17 mouse cellular contexts compared by ENCODE assay signal in the genomic region with DNA sequence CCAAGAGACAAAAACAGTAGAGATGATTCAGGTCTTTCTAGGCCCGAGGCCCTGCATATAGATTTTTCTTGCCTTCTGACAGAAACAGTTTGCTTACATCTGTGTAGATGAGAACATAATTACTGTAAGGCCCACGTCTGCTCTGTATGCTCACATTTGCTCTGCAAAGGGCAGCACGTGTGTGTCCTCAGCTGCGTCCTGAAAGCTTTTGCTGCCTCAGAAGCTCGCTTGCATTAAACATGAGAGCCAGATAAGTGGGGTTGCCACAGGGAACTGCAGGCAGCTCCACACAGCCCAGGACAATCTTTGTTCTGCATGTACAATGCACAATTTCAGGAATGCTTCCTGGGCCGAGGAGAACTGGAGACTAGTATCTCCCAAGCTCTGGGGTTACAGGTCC. TPM values are rescaled to one million over a fixed set of nuclear protein-coding genes. Genes with fewer than 3 reads are reported as not detected.
DNase-seq lines count a peak whose midpoint lies in the region; ATAC-seq and TF ChIP-seq lines count a peak whose summit lies in the region.
"Had no signal": no experiment of that assay in that cellular context is flagged by ENCODE, and none has a peak within 500 bp of the region (broad histone marks: within the 10 kb centered on the region; RNA-seq: fewer than 3 reads in every experiment).

No protein-coding gene starts in this region.

- TF ChIP-seq CTCF in forebrain, postnatal 0 days (IDR thresholded peaks at IDR 0.05; ENCODE audit: low read depth), result no peak

- H3K27ac ChIP-seq in forebrain, postnatal 0 days (ENCODE audit: low read depth, low read length), result no peak overlapping the region
- no peak overlapping the region for H3K27ac ChIP-seq in forebrain, embryonic 16.5 days (ENCODE audit: low read length)
- 0 out of 2 replicates have a peak overlapping the region, but pooled peaks have one; percentile 64 for H3K27ac ChIP-seq in kidney, embryonic 15.5 days
- 0 out of 2 replicates have a peak overlapping the region, but pooled peaks have one; percentile 46 for H3K27ac ChIP-seq in limb, embryonic 10.5 days
- no peak overlapping the region for H3K27ac ChIP-seq in liver, embryonic 11.5 days (ENCODE audit: low read depth, low read length)
- H3K27ac ChIP-seq: heart, embryonic 15.5 days; limb, embryonic 12.5 days; liver, embryonic 12.5 days had no signal

- peak; percentile 29; the same call in 1 of the 2 replicates for ATAC-seq in forebrain, postnatal 0 days
- no peak for ATAC-seq in forebrain, embryonic 16.5 days
- no peak for ATAC-seq in kidney, embryonic 15.5 days (replicated peaks; ENCODE audit: low FRiP score)
- no peak for ATAC-seq in liver, embryonic 11.5 days (replicated peaks; ENCODE audit: low FRiP score)
- ATAC-seq: liver, embryonic 12.5 days had no signal

- DNase-seq in forebrain, postnatal 0 days, result no peak
- no peak for DNase-seq in kidney, adult 11 months
- no peak for DNase-seq in limb, embryonic 10.5 days (ENCODE audit: low spot score)
- DNase-seq in retina, postnatal 1 day, result peak; percentile 44
- no peak for DNase-seq in layer of hippocampus, adult 11-12 months (ENCODE audit: low spot score)
- DNase-seq in liver, embryonic 11.5 days (ENCODE audit: low spot score), result no peak
- DNase-seq: cerebellum, adult 11-12 months; cerebellum, postnatal 14 days; heart, postnatal 4 days; lung, adult 18-20 months; lung, postnatal 10 days; right cerebral cortex, postnatal 25 days had no signal

- H3K36me3 ChIP-seq in forebrain, postnatal 0 days (ENCODE audit: insufficient read depth), result no peaks in the 10 kb centered on the region
- no peaks in the 10 kb centered on the region for H3K36me3 ChIP-seq in forebrain, embryonic 16.5 days (ENCODE audit: control insufficient read depth, insufficient read depth)
- H3K36me3 ChIP-seq in kidney, embryonic 15.5 days, result no peaks in the 10 kb centered on the region
- H3K36me3 ChIP-seq in limb, embryonic 10.5 days, result no peaks in the 10 kb centered on the region
- H3K36me3 ChIP-seq in liver, embryonic 11.5 days (ENCODE audit: control insufficient read depth, insufficient read depth, low read length), result no peaks in the 10 kb centered on the region
- H3K36me3 ChIP-seq: heart, embryonic 15.5 days; limb, embryonic 12.5 days; liver, embryonic 12.5 days had no signal

- H3K27me3 ChIP-seq in forebrain, postnatal 0 days (ENCODE audit: insufficient read depth, low read length), result no peaks in the 10 kb centered on the region
- H3K27me3 ChIP-seq in forebrain, embryonic 16.5 days (replicated peaks; ENCODE audit: control insufficient read depth, insufficient read depth, low read length), result 0 out of 2 replicates have a peak, but pooled peaks cover 2% of the 10 kb centered on the region
- no peaks in the 10 kb centered on the region for H3K27me3 ChIP-seq in kidney, embryonic 15.5 days
- H3K27me3 ChIP-seq in limb, embryonic 10.5 days (ENCODE audit: low read depth, poor library complexity, severe bottlenecking), result no peaks in the 10 kb centered on the region
- H3K27me3 ChIP-seq in liver, embryonic 11.5 days (replicated peaks; ENCODE audit: control insufficient read depth, insufficient read depth, low read length), result no peaks in the 10 kb centered on the region
- H3K27me3 ChIP-seq: heart, embryonic 15.5 days; limb, embryonic 12.5 days; liver, embryonic 12.5 days had no signal

- WGBS in forebrain, postnatal 0 days, result 51% methylated on average over 6 of the region's 6 CpGs
- WGBS in forebrain, embryonic 16.5 days, result 58% methylated on average over 6 of the region's 6 CpGs
- 77% methylated on average over 6 of the region's 6 CpGs for WGBS in kidney, embryonic 15.5 days
- WGBS in limb, embryonic 10.5 days, result 85% methylated on average over 6 of the region's 6 CpGs
- 72% methylated on average over 6 of the region's 6 CpGs for WGBS in liver, embryonic 11.5 days

- H3K4me1 ChIP-seq in forebrain, postnatal 0 days (ENCODE audit: insufficient read depth), result no peaks in the 10 kb centered on the region
- H3K4me1 ChIP-seq in forebrain, embryonic 16.5 days (replicated peaks; ENCODE audit: control insufficient read depth, insufficient read depth, low read length), result no peaks in the 10 kb centered on the region
- peaks cover 17% of the 10 kb centered on the region for H3K4me1 ChIP-seq in kidney, embryonic 15.5 days
- H3K4me1 ChIP-seq in limb, embryonic 10.5 days, result peaks cover 27% of the 10 kb centered on the region
- peaks cover 11% of the 10 kb centered on the region for H3K4me1 ChIP-seq in liver, embryonic 11.5 days (replicated peaks; ENCODE audit: control insufficient read depth, insufficient read depth, low read length)
- H3K4me1 ChIP-seq: limb, embryonic 12.5 days had no signal

- H3K4me2 ChIP-seq in forebrain, postnatal 0 days (ENCODE audit: low read depth), result no peak overlapping the region
- no peak overlapping the region for H3K4me2 ChIP-seq in forebrain, embryonic 16.5 days (ENCODE audit: low read length)
- H3K4me2 ChIP-seq in kidney, embryonic 15.5 days, result no peak overlapping the region
- no peak overlapping the region for H3K4me2 ChIP-seq in liver, embryonic 11.5 days
- H3K4me2 ChIP-seq: heart, embryonic 15.5 days; limb, embryonic 12.5 days; liver, embryonic 12.5 days had no signal

- no peak overlapping the region for H3K9ac ChIP-seq in forebrain, postnatal 0 days
- no peak overlapping the region for H3K9ac ChIP-seq in forebrain, embryonic 16.5 days (replicated peaks; ENCODE audit: low read depth, low read length)
- no peak overlapping the region for H3K9ac ChIP-seq in kidney, embryonic 15.5 days
- H3K9ac ChIP-seq in liver, embryonic 11.5 days (ENCODE audit: low read depth, low read length), result no peak overlapping the region
- H3K9ac ChIP-seq: heart, embryonic 15.5 days; limb, embryonic 12.5 days; liver, embryonic 12.5 days had no signal

- H3K4me3 ChIP-seq in forebrain, postnatal 0 days (ENCODE audit: low read depth, low read length), result no peak overlapping the region
- no peak overlapping the region for H3K4me3 ChIP-seq in forebrain, embryonic 16.5 days (replicated peaks; ENCODE audit: low read length)
- no peak overlapping the region for H3K4me3 ChIP-seq in kidney, embryonic 15.5 days (replicated peaks)
- no peak overlapping the region for H3K4me3 ChIP-seq in limb, embryonic 10.5 days
- no peak overlapping the region for H3K4me3 ChIP-seq in liver, embryonic 11.5 days (ENCODE audit: low read depth, low read length)
- H3K4me3 ChIP-seq: heart, embryonic 15.5 days; limb, embryonic 12.5 days; liver, embryonic 12.5 days had no signal

- no peaks in the 10 kb centered on the region for H3K9me3 ChIP-seq in forebrain, postnatal 0 days (ENCODE audit: low read length)
- H3K9me3 ChIP-seq in forebrain, embryonic 16.5 days (ENCODE audit: control insufficient read depth, low read length), result no peaks in the 10 kb centered on the region
- H3K9me3 ChIP-seq in kidney, embryonic 15.5 days (replicated peaks), result no peaks in the 10 kb centered on the region
- H3K9me3 ChIP-seq in limb, embryonic 10.5 days (replicated peaks), result no peaks in the 10 kb centered on the region
- H3K9me3 ChIP-seq in liver, embryonic 11.5 days (ENCODE audit: control insufficient read depth, low read length), result no peaks in the 10 kb centered on the region
- H3K9me3 ChIP-seq: heart, embryonic 15.5 days; limb, embryonic 12.5 days; liver, embryonic 12.5 days had no signal

RNA-seq across cellular contexts. Expression of gene Fam160b1, which starts 41.9 kb away (rescaled TPM):
- total RNA-seq in forebrain, postnatal 0 days (2014; rRNA removed), result 19.7 and 23.0 TPM in 2 replicates
- 9.0 and 10.8 TPM in 2 replicates for polyA plus RNA-seq in forebrain, postnatal 0 days (2015; fragmentation: Nextera tagmentation; extraction: Ambion mirVana)
- polyA plus RNA-seq in forebrain, embryonic 16.5 days (2015; fragmentation: Nextera tagmentation; extraction: Ambion mirVana), result 14.7 and 18.6 TPM in 2 replicates
- polyA plus RNA-seq in kidney, embryonic 15.5 days (2015; fragmentation: Nextera tagmentation; extraction: Ambion mirVana), result 12.6 and 14.1 TPM in 2 replicates
- polyA plus RNA-seq in limb, embryonic 10.5 days (2016; fragmentation: Nextera tagmentation; extraction: Ambion mirVana), result 12.2 and 13.2 TPM in 2 replicates
- polyA plus RNA-seq in liver, embryonic 11.5 days (2014; fragmentation: Nextera tagmentation; extraction: Ambion mirVana), result 11.9 and 12.6 TPM in 2 replicates

RNA-seq across cellular contexts. Expression of gene Trub1, which starts 50.3 kb away (rescaled TPM):
- total RNA-seq in forebrain, postnatal 0 days (2014; rRNA removed), result 26.1 and 27.7 TPM in 2 replicates
- polyA plus RNA-seq in forebrain, postnatal 0 days (2015; fragmentation: Nextera tagmentation; extraction: Ambion mirVana), result 17.2 and 21.5 TPM in 2 replicates
- 17.3 and 18.5 TPM in 2 replicates for polyA plus RNA-seq in forebrain, embryonic 16.5 days (2015; fragmentation: Nextera tagmentation; extraction: Ambion mirVana)
- 28.2 and 30.6 TPM in 2 replicates for polyA plus RNA-seq in kidney, embryonic 15.5 days (2015; fragmentation: Nextera tagmentation; extraction: Ambion mirVana)
- 25.2 and 26.5 TPM in 2 replicates for polyA plus RNA-seq in limb, embryonic 10.5 days (2016; fragmentation: Nextera tagmentation; extraction: Ambion mirVana)
- polyA plus RNA-seq in liver, embryonic 11.5 days (2014; fragmentation: Nextera tagmentation; extraction: Ambion mirVana), result 27.5 and 28.9 TPM in 2 replicates

Comparison
In these comparisons a context has a peak if more than half of its experiments do, and no peak if none do; other contexts are left out.
1. H3K27ac ChIP-seq: peak in kidney, embryonic 15.5 days (single experiment) and limb, embryonic 10.5 days (single experiment); none in forebrain, postnatal 0 days (single experiment), forebrain, embryonic 16.5 days (single experiment) and liver, embryonic 11.5 days (single experiment).